Mouse (Mus musculus) WW6 (cell line): ENCODE measurements around the gene Btn1a1.

ENCODE experiments used
- DNase-seq: peaks from one replicate; pipeline ENCODE4 v3.0.0-alpha.2; 2013; ENCODE audit warnings: low read depth, low spot score

Gene Btn1a1

GRCm38 (mm10) chr13:23437908-23438307 is 27.8 kb downstream of the Btn1a1 start:
- DNase-seq: no peak

- no peak for DNase-seq
Measured at GRCm38 (mm10) chr13:23436861-23437822, 28.6 kb downstream of the Btn1a1 start.

GRCm38 (mm10) chr13:23436231-23436661 is 29.5 kb downstream of the Btn1a1 start:
- DNase-seq: no peak

- DNase-seq: no peak
Measured at GRCm38 (mm10) chr13:23435676-23436075, 30.0 kb downstream of the Btn1a1 start.

- no peak for DNase-seq
Measured at GRCm38 (mm10) chr13:23435241-23435640, 30.5 kb downstream of the Btn1a1 start.

GRCm38 (mm10) chr13:23434426-23434825 is 31.3 kb downstream of the Btn1a1 start:
- no peak for DNase-seq

GRCm38 (mm10) chr13:23433801-23434200 is 31.9 kb downstream of the Btn1a1 start:
- no peak for DNase-seq

GRCm38 (mm10) chr13:23433206-23433605 is 32.5 kb downstream of the Btn1a1 start:
- DNase-seq: no peak

- DNase-seq: no peak
Measured at GRCm38 (mm10) chr13:23432562-23433201, 33.0 kb downstream of the Btn1a1 start.

GRCm38 (mm10) chr13:23431351-23431771 is 34.3 kb downstream of the Btn1a1 start:
- no peak for DNase-seq

GRCm38 (mm10) chr13:23430734-23431133 is 35.0 kb downstream of the Btn1a1 start:
- no peak for DNase-seq

- DNase-seq: no peak
Measured at GRCm38 (mm10) chr13:23429771-23430380, 35.8 kb downstream of the Btn1a1 start.

GRCm38 (mm10) chr13:23428166-23428993 is 37.3 kb downstream of the Btn1a1 start:
- no peak for DNase-seq

- no peak for DNase-seq
Measured at GRCm38 (mm10) chr13:23427401-23427910, 38.2 kb downstream of the Btn1a1 start.

GRCm38 (mm10) chr13:23426922-23427321 is 38.8 kb downstream of the Btn1a1 start:
- DNase-seq: no peak

GRCm38 (mm10) chr13:23426335-23426734 is 39.4 kb downstream of the Btn1a1 start:
- DNase-seq: no peak

- DNase-seq: no peak
Measured at GRCm38 (mm10) chr13:23425505-23425904, 40.2 kb downstream of the Btn1a1 start.

- DNase-seq: no peak
Measured at GRCm38 (mm10) chr13:23424494-23425325, 41.0 kb downstream of the Btn1a1 start.

- DNase-seq: no peak
Measured at GRCm38 (mm10) chr13:23424052-23424380, 41.7 kb downstream of the Btn1a1 start.

GRCm38 (mm10) chr13:23423286-23424051 is 42.2 kb downstream of the Btn1a1 start, which contains the start of gene Abt1:
Gene Abt1, minus strand, starts transcription at chr13:23423866.
- no peak for DNase-seq
